Mouse (Mus musculus) neural tube, embryonic 13.5 days (tissue): ENCODE results near the gene Zfr2. TPM values are rescaled to one million over a fixed set of nuclear protein-coding genes. Genes with fewer than 3 reads are reported as not detected.
A peak's percentile ranks its signal among the peaks of the same experiment; 100 is the strongest.

Source experiments
- ATAC-seq: fragments of 200-750 bp; cut with Nextera tagmentation; 2 replicates; pipeline ENCODE4 v1.8.0; 2017; ENCODE audit warnings: low read depth, mild to moderate bottlenecking, moderate TSS enrichment, moderate library complexity
- H3K27ac ChIP-seq: fragments of 300-500 bp; sonication (generic); replicated peaks from 2 replicates; pipeline ENCODE4 v1.5.1; 2015; ENCODE audit warnings: moderate library complexity, mild to moderate bottlenecking, inconsistent platforms
- H3K27me3 ChIP-seq: fragments of 300-500 bp; sonication (generic); 2 replicates; pipeline ENCODE4 v1.6.1; 2015; ENCODE audit warnings: mild to moderate bottlenecking, inconsistent platforms
- H3K36me3 ChIP-seq: fragments of 300-500 bp; sonication (generic); 2 replicates; pipeline ENCODE4 v1.6.1; 2015; ENCODE audit warnings: mild to moderate bottlenecking, inconsistent platforms
- H3K4me1 ChIP-seq: fragments of 300-500 bp; sonication (generic); replicated peaks from 2 replicates; pipeline ENCODE4 v1.6.1; 2015; ENCODE audit warnings: inconsistent platforms
- H3K4me2 ChIP-seq: fragments of 300-500 bp; sonication (generic); 2 replicates; pipeline ENCODE4 v1.6.1; 2015; ENCODE audit warnings: inconsistent platforms, mild to moderate bottlenecking, moderate library complexity
- H3K4me3 ChIP-seq: fragments of 300-500 bp; sonication (generic); 2 replicates; pipeline ENCODE4 v1.5.1; 2015; ENCODE audit warnings: mild to moderate bottlenecking, inconsistent platforms
- H3K9ac ChIP-seq: fragments of 300-500 bp; sonication (generic); 2 replicates; pipeline ENCODE4 v1.6.1; 2015; ENCODE audit warnings: moderate library complexity, mild to moderate bottlenecking, inconsistent platforms
- H3K9me3 ChIP-seq: fragments of 300-500 bp; sonication (generic); 2 replicates; pipeline ENCODE4 v1.6.1; 2016; ENCODE audit warnings: inconsistent platforms
- WGBS: fragments of 180-500 bp; shearing (Covaris S2); methylation state at CpG from one replicate; pipeline ENCODE4 v1.1.7; 2015; 5-methylcytosine and 5-hydroxymethylcytosine counted together
- polyA plus RNA-seq: library from polyadenylated mRNA; unstranded; fragments of >200 nt; fragmentation: Nextera tagmentation; extraction: Ambion mirVana; gene quantifications from 2 replicates; pipeline ENCODE4 v1.2.1, GENCODE M21; 2015

Gene Zfr2
- polyA plus RNA-seq, 1 experiment from 2014 or later = 21.7 TPM

DNA sequence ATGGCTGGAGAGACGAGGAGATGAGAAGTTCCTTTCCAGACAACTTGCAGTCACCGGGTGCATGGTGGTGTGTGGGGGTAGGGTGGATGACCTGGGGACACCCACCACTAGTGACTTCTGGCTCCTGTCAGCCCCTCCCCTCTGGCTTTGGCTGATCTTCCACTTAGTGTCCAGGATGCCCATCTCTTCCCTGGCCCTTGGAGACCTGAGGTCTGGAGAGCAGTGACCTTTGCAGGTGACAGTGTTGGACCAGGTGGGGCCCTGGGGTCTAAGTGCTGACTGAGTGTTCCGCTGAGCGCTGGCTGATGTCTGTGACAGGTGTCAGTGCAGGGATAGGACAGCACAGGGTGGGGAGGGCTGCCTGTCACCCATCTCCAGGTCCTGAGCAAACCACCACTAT lies 37.7 kb upstream of the Zfr2 start:
- Histone ChIP-seq H3K9me3 (no peaks in the 10 kb centered on the region), H3K4me3 (no peak overlapping the region), H3K4me2 (no peak overlapping the region), H3K27me3 (peaks cover 51% of the 10 kb centered on the region), H3K27ac (no peak overlapping the region), H3K36me3 (peaks cover 11% of the 10 kb centered on the region), H3K9ac (no peak overlapping the region), H3K4me1 (peaks cover 29% of the 10 kb centered on the region)
- no peak for ATAC-seq
- 79% methylated on average over 4 of the region's 4 CpGs for WGBS

DNA sequence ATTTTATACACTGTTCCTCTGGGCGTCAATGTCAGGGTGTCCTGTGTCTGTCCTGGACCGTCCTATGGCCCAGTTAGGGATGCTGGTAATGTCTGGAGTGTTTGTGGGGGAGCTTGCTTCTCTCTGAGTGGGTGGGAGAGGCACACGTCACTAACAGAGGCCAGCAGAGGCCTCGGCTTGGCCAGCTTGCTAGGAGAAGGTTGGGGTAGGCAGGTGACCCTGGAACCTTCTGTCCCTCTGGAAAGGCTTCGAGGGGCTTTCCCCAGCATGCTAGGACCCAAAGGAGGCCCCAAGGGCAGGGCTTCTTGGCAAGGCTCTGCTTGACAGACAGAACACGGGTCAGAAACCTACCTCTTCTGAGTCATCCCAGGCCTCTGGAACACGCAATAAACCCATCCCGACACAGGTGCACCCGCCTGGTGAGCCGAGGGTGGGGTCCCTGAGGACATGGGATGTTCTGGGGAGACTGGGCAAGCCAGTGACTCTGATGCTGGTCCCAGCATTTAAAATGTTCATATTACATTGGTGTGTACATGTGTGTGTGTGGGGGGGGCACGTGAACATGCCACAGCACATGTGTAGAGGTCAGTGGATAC lies 36.4 kb upstream of the Zfr2 start:
- no peaks in the 10 kb centered on the region for H3K36me3 ChIP-seq
- H3K9me3 ChIP-seq = no peaks in the 10 kb centered on the region
- ATAC-seq = no peak
- H3K27ac ChIP-seq = no peak overlapping the region
- no peak overlapping the region for H3K4me2 ChIP-seq
- H3K27me3 ChIP-seq = peaks cover 51% of the 10 kb centered on the region
- WGBS = 62% methylated on average over 11 of the region's 11 CpGs
- no peak overlapping the region for H3K9ac ChIP-seq
- H3K4me3 ChIP-seq = no peak overlapping the region
- peaks cover 25% of the 10 kb centered on the region for H3K4me1 ChIP-seq

GRCm38 (mm10) chr10:81197305-81197704 lies 35.6 kb upstream of the Zfr2 start:
- H3K4me2 ChIP-seq = no peak overlapping the region
- ATAC-seq = no peak
- peaks cover 51% of the 10 kb centered on the region for H3K27me3 ChIP-seq
- no peaks in the 10 kb centered on the region for H3K9me3 ChIP-seq
- no peak overlapping the region for H3K9ac ChIP-seq
- H3K4me1 ChIP-seq = peaks cover 20% of the 10 kb centered on the region
- H3K27ac ChIP-seq = no peak overlapping the region
- WGBS = 47% methylated on average over 6 of the region's 6 CpGs
- no peak overlapping the region for H3K4me3 ChIP-seq
- no peaks in the 10 kb centered on the region for H3K36me3 ChIP-seq

DNA sequence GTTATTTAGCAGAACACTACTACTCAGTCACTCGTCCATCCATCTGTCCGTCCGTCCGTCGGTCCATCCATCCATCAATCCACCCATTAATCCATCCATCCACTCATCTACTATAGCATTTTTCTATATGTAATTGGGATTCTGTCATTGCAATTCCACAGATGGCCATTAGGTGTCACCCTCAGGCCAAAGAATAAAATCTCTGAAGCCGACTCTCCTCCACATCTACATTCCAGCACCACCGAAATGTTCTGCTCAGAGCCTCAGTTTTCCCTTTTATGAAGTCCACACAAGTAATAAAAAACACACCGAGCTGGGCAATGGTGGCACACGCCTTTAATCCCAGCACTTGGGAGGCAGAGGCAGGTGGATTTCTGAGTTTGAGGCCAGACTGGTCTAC lies 34.7 kb upstream of the Zfr2 start:
- Histone ChIP-seq H3K27me3 (peaks cover 51% of the 10 kb centered on the region), H3K4me3 (no peak overlapping the region)
- 3% methylated on average over 9 of the region's 9 CpGs for WGBS

DNA sequence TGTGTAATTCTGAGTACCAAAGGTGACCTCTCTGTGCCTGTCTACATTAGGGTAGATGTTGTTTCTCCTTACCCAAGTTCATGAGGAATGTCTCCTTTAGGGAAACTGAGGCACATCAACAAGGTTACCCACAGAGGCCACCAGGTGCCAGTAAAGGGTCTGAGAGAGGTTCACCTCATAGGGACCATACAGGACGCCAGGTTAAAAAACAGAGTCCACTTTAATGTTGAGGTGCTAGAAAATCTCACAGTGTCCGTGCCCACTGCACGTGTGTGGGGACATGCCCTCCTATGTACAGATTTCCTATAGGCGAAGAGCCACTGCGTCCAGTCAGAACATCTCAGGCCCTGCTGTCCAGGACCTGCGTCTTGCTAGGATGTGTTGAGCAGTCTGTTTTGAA lies 34.0 kb upstream of the Zfr2 start:
- peaks cover 9% of the 10 kb centered on the region for H3K4me1 ChIP-seq
- no peak overlapping the region for H3K4me2 ChIP-seq
- 87% methylated on average over 6 of the region's 6 CpGs for WGBS
- no peak overlapping the region for H3K9ac ChIP-seq
- H3K36me3 ChIP-seq = no peaks in the 10 kb centered on the region
- H3K4me3 ChIP-seq = no peak overlapping the region
- peaks cover 48% of the 10 kb centered on the region for H3K27me3 ChIP-seq
- no peak for ATAC-seq
- no peak overlapping the region for H3K27ac ChIP-seq
- no peaks in the 10 kb centered on the region for H3K9me3 ChIP-seq

More for the DNA sequence above, 34.7 kb upstream of the Zfr2 start:
- no peak overlapping the region for H3K9ac ChIP-seq
- no peak overlapping the region for H3K27ac ChIP-seq
- ATAC-seq = no peak
- peaks cover 15% of the 10 kb centered on the region for H3K4me1 ChIP-seq
- H3K9me3 ChIP-seq = no peaks in the 10 kb centered on the region
- H3K36me3 ChIP-seq = no peaks in the 10 kb centered on the region
- no peak overlapping the region for H3K4me2 ChIP-seq

DNA sequence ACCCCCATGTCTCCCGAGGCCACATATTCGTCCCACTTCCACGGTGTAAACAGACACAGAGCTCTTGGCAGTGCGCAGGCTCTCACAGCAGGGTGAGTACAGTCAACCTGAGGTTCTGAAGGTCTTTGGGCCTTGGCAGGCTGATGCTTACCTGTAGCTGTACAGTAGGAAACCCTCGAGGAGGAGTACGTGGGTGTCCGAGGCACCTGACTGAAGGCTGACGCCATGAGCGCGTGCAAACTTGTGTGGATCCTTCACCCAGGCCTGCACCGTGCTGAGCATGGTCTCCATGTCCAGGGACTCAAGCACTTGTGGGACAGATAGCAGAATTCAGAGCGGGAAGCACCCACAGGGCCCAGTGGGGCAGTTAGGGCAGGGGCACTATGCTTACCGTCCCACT lies 32.8 kb upstream of the Zfr2 start:
- Histone ChIP-seq H3K4me3 (no peak overlapping the region), H3K9me3 (no peaks in the 10 kb centered on the region), H3K36me3 (peaks cover 10% of the 10 kb centered on the region), H3K4me1 (no peaks in the 10 kb centered on the region), H3K27me3 (peaks cover 38% of the 10 kb centered on the region), H3K27ac (no peak overlapping the region), H3K9ac (no peak overlapping the region), H3K4me2 (no peak overlapping the region)
- ATAC-seq = no peak
- 84% methylated on average over 13 of the region's 13 CpGs for WGBS

DNA sequence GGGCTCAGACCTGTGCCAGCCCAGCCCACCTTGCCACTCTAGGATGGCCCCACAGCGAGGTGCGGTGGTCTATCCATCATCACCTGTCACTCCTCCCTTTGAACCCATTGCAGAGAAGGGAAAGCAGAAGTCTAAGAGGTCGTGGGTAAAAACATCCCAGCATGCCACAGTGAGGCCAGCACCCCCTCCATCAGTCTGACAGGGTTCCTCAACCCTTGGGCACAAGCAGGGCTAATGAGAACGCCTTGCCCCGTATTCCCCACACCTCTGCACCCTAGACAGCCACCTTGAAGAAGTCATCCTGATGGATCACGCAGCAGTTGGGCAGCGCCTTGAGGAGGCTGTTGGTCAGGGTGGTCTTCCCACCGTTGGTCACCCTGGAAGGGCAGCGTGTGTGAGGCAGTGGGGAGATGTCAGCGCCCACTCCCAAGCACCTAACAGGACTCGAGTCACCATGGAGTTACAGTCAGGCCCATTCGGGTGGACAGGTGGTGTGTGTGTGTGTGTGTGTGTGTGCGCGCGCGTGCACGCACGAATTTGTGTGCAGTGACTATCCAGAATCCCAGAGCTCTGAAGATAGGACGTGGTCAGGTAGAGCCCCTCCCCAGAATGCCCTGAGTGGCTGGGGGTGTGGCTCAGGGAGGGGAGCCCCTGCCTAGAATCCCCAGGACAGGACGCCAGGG lies 32.2 kb upstream of the Zfr2 start:
- Histone ChIP-seq H3K9me3 (no peaks in the 10 kb centered on the region), H3K4me2 (no peak overlapping the region), H3K4me1 (no peaks in the 10 kb centered on the region), H3K27ac (no peak overlapping the region), H3K9ac (no peak overlapping the region), H3K4me3 (no peak overlapping the region), H3K36me3 (peaks cover 16% of the 10 kb centered on the region), H3K27me3 (peaks cover 32% of the 10 kb centered on the region)
- no peak for ATAC-seq
- WGBS = 77% methylated on average over 20 of the region's 20 CpGs

GRCm38 (mm10) chr10:81201807-81202758 lies 30.9 kb upstream of the Zfr2 start, which contains the start of gene Nmrk2:
Gene Nmrk2, minus strand, starts transcription at chr10:81202051.
- no peaks in the 10 kb centered on the region for H3K9me3 ChIP-seq
- no peak within 1 kb of the TSS for H3K4me3 ChIP-seq
- no peak for ATAC-seq
- H3K27me3 ChIP-seq = peaks cover 18% of the 10 kb centered on the region
- no peak within 1 kb of the TSS for H3K27ac ChIP-seq
- H3K36me3 ChIP-seq = peaks cover 29% of the 10 kb centered on the region
- H3K4me1 ChIP-seq = no peaks in the 10 kb centered on the region
- no peak within 1 kb of the TSS for H3K4me2 ChIP-seq
- WGBS = 57% methylated on average over 13 of the region's 13 CpGs
- no peak within 1 kb of the TSS for H3K9ac ChIP-seq

- ATAC-seq = peak; percentile 7; the same call in 1 of the 2 replicates
- no peaks in the 10 kb centered on the region for H3K9me3 ChIP-seq
- peaks cover 13% of the 10 kb centered on the region for H3K27me3 ChIP-seq
- H3K36me3 ChIP-seq = peaks cover 40% of the 10 kb centered on the region
- WGBS = 70% methylated on average over 8 of the region's 8 CpGs
- no peaks in the 10 kb centered on the region for H3K4me1 ChIP-seq
- H3K27ac ChIP-seq = no peak overlapping the region
- no peak overlapping the region for H3K4me3 ChIP-seq
- no peak overlapping the region for H3K4me2 ChIP-seq
- H3K9ac ChIP-seq = no peak overlapping the region
These were observed 29.8 kb upstream of the Zfr2 start for GRCm38 (mm10) chr10:81202978-81203720.

DNA sequence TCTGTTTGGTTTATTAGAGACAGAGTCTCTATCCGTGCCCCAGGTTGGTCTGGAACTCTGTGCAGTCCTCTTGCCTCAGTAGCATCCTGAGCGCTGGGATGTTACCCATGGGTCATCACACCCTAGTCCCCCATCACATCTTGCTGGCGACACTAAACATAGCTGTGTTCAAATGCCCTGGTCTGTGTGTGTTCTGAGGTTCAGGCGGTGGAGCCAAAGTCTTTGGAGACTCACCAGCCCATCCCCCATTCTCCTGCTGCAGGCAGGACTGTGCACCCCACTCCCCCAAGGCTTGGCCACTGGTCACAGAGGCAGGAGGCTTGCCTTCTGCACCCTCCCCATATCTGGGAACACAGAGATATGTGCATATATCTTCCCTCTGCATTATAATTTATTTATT lies 28.8 kb upstream of the Zfr2 start:
- H3K27ac ChIP-seq = no peak overlapping the region
- peaks cover 47% of the 10 kb centered on the region for H3K36me3 ChIP-seq
- peaks cover 8% of the 10 kb centered on the region for H3K27me3 ChIP-seq
- H3K4me1 ChIP-seq = no peaks in the 10 kb centered on the region
- H3K9ac ChIP-seq = no peak overlapping the region
- H3K9me3 ChIP-seq = no peaks in the 10 kb centered on the region
- H3K4me2 ChIP-seq = no peak overlapping the region
- H3K4me3 ChIP-seq = no peak overlapping the region
- 70% methylated on average over 4 of the region's 4 CpGs for WGBS
- ATAC-seq = no peak

DNA sequence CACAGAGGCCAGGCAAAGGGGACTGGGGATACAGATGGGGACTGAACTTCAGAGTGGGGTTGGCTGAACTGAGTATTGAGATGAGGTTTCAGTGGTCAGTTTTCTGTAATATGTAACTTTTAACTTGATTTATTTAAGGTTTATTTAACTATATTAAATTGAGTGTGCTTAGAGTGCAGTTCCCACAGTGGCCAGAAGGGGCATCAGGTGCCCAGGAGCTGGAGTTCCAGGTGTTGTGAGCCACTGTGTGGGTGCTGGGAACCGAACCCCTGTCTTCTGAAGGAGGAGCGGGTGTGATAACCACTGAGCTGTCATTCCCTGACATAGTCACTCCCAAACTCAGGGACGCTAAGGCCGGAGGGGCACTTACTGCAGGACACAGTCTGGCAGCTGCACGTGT lies 22.8 kb upstream of the Zfr2 start:
- Histone ChIP-seq H3K36me3 (peaks cover 97% of the 10 kb centered on the region), H3K27ac (no peak overlapping the region), H3K4me1 (no peaks in the 10 kb centered on the region), H3K4me2 (no peak overlapping the region), H3K4me3 (no peak overlapping the region), H3K27me3 (no peaks in the 10 kb centered on the region), H3K9me3 (peaks cover 19% of the 10 kb centered on the region), H3K9ac (no peak overlapping the region)
- ATAC-seq = no peak
- WGBS = 92% methylated on average over 5 of the region's 5 CpGs
